Mouse (Mus musculus): ENCODE results near the gene Zfp275. TPM values are rescaled to one million over a fixed set of nuclear protein-coding genes. Genes with fewer than 3 reads are reported as not detected.
"Not testable (repeated sequence)": the region's sequence is repeated elsewhere in the genome, so short reads cannot be mapped to it uniquely, and the experiment has no call there.

Zfp275 gene
- 10 to 100 TPM; 11.1 to 11.4 TPM for polyA plus RNA-seq (2017; shearing (Covaris generic))

DNA sequence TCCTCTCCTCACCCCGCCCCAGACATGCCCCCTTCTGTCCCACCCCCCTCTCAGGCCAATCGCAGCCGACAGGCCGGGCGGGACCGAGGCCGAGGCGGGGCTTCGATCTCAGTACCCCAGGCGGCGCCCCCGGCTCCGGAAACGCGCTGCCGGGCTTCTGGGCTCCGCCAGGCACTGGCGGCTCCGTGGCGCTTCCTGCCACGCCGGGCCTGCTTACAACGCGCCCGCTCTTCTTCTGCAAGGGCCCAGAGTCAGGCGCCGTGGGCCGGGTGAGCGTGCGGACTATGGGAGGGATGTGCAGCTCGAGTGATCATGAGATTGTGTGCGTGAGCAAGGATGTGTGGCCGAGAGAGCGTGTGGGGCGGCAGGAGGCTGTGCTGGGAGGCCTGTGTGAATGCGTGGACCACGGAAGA is at the start of gene Zfp275:
TSS of gene Zfp275 (plus strand) at position 139 of the 413 bp plus-strand sequence.
- ATAC-seq: peak; percentile 90

DNA sequence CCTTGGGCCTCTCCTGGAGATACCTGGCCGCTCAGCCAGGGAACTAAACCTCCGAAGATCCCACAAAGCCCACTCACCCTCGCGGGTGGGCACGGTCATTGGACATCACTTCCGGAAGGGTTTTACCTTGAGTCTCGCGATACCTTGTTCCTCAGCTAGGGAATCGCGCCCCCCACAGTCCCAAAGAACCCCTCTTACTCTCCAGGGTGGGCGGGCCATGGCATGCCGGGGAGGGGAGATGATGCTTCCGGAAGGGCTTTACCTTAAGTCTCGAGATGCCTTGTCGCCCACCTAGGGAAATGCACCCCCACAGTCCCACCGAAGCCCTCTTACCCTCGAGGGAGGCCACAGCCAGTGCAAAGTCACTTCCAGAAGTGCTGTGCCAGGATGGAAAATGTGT is 49.5 kb upstream of the Zfp275 start, which contains the start of the genes Xlr5a and Xlr5c:
TSS of gene Xlr5a (minus strand) at position 101 of the 400 bp plus-strand sequence.
TSS of gene Xlr5c (minus strand) at position 101 of the 400 bp plus-strand sequence.
- not testable (repeated sequence) for ATAC-seq

DNA sequence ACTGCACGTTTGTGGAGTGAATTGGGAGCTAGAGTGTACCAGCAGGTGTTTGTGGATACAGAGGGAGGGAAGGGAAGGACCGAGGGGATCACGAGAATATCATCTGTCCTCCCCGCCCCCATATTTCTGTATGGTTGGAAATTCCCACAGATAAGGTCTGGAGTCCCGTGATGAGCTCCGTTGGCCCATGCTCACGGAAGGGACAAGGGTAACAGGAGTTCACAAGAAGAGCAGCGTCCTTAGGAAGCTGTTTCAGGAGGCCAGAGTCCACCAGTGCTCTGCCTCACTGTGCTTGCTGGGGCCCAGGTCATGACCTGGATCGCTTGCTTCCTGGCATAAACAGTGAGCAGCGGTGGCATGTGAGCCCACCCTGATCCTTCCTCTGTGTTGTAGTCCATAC is 46.7 kb upstream of the Zfp275 start:
- ATAC-seq: not testable (repeated sequence)

DNA sequence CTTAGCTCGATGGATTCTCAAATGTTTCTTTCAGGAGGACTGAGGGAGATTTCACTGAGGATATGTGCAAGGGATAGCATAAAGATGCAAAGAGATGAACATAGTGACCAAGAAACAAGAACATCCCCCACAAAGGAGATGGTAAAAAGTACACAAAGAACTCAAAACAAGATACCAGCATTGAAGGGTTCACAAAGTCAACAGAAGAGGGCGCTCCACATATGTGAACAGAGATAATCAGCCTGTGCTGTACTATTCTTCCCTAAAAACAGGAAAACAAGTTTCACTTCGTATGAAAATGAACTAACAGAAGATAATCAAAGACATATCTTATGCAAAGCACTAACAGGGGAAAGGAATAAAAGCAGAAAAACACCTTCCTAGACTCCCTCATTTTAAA is 29.9 kb upstream of the Zfp275 start:
- no peak for ATAC-seq

DNA sequence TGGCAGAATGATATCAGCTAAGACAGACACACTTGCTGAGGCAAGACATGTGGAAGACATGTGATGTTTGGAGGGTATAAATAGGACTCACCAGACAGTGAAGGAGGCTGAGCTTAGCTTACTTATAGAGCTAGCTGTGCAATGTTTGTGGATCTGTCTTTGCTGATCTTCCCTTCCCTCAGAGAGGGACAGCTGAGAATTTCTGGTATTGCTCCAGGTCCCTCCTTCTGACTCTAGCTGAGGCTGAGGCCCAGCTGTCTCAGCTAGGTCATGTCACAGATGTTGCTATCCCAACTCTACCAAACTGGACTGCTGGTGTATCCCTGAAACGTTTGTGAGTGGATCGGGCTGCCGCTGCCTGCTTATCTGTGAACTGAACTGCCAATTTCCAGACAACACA is 21.4 kb upstream of the Zfp275 start:
- ATAC-seq: no peak

DNA sequence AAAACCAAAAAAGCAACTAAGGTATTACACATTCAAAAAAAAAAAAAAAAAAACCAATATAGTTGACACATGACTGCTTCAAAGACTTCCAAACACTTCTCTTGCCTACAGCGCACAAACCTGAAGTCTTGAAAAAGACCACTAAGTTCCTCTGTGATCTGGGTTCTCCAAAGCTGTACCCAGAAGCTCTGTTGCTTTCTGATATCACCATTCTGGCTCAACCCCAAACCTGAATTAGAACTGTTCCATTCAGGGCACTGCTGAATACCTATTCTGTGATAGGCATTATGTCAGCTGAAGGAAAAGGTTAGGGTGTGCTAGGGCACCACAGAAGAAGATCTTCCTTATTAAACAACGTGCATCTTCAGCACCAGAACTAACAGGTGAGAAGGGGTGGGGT is 15.2 kb upstream of the Zfp275 start:
- ATAC-seq: no peak

DNA sequence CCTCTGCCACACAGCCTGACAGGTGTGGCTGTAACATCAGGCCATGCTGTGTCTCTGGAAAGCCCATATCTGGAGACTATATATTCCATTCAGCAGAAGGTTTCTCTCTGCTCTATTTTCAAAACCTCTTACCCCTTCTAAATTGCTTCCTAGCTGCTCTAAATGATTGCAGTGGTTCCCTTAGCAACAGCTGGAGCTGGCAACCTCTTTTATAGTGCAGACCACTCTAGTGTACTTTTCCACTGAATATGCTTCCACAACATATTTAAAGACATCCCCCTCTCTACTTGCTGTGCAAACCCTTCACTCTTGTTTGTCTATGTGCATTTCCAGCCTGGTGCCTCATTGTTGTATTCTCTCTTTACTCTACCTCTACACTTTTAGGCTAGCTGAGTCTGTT is 8.9 kb upstream of the Zfp275 start:
- ATAC-seq: no peak

DNA sequence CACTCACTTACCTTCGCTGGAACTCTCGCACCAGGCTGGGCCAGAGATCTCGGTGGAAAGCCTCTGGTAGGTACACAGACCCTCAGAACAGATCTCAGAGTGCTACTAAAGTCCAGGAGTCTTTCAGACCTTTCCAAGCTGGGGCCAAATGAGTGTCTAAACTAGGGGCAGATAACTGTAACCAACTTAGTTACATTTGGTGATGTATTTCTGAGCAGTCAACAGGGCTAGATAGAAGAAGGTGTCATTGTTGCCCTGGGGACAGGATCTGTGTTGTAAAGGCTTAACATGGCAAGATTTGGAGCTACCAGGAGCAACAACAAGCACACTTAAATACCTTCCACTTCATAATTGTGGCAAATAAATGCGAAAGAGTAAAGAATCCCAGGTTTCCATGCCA is 5.7 kb upstream of the Zfp275 start, which contains the start of gene Gm45015:
TSS of gene Gm45015 (minus strand) at position 101 of the 400 bp plus-strand sequence.
- ATAC-seq: no peak

DNA sequence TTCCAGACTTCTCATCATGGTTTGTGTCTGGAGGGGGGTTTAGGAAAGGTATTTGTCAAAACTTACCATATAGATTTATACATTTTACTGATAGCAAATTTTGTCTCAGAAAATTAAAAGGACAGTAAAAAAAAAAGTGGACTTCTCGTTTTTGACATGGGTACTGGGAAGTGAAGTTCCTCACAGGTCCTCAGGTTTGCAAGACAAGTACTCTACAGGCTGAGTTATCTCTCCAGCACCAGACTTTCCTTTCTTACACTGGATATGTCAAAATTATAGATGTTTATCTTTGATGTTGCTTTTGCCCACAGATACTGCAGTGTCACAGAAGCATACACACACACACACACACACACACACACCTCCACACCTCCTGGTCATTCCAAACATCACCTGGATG is 948 bp upstream of the Zfp275 start:
- no peak for ATAC-seq

DNA sequence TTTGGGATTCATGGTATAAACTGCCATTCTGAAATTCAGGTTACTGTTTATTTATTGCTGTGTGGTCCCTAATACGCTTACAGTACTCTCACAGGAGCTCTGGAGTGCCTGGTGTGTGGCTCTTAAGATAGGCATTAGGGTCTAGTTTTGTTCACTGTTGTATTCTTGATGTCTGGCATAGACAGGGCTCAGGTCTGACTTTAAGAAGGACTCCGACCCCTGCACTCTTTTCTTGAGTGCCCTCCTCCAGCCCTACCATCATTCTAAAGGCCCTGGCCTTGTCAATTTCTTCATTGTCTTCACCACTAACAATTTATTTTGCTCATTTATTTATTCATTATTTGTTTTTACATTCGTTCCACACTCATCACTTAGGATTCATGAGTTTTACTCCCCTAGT is 353 bp upstream of the Zfp275 start:
- ATAC-seq: no peak

DNA sequence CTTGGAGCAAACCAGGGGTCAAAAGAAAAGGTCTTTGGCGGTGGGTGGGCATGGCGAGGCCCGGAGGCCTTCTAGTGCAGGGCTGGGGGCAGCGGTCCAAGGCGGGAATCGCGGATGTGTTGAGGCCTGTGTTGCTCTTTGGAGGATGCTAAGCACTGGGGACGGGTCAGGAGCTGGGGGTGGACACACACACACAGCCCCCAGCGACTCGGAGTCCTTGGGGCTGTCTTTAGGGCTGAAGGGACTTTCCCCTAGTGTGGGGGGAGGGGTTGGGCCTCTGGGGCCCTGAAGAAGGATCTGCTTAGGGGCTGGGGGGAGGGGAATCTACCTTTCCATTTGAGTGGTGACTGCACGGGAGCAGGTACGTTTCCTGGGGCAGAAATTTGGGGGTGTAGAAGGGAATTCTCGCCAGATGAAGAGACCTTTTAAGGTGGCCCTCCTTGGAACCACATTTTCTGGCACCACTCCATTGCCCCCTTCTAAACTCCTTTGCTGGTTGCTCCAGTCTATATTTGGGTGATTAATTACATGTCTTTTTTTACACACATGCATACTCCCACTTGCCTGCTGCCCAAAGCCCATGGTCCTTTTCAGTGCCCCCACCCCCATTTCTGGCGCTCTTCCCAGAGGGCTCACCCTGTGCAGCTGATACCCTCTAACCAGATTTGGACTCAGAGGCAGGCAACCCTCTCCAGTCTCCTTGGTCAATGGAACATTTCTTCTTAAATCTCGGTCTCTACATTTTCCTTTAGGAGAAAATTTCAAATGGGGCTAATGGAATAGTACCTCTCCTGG is 717 bp downstream of the Zfp275 start:
- peak; percentile 45 for ATAC-seq

DNA sequence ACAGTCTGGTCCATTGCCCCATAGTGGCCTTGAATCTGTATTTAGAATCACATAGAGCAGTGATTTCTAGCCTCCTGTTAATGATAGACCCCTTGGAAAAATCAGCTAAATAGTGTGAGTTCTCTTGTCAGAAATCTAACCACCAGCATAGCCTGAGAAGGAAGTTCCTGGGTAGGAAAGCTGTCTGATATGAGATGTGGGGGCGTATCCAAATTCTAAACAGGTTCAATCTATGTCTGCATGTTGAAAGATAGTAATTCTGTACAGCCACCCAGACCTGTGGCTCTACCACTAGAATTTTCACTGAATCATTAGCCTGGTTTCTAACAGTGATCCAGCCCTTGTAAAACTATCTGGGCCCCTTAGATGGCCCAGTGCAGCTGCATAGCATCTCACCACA is 1.4 kb downstream of the Zfp275 start:
- no peak for ATAC-seq

DNA sequence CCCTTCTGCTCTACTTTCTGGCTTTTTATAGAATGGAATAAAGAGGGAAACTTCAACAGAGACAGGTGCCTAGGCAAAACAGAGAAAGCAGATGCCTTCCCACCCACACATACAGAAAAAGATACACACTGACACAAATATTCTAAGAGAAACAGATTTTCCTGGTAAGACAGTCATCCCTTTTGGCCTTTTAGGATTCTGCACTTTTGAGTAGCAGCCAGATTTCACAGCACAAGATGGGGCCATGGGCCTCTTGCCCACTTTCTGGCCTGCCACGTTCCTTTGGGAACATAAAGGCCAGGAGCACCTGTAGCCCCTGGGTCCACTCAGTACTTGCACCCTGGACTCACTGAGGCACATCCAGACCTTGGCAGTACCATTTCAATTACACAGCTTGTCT is 1.9 kb downstream of the Zfp275 start:
- ATAC-seq: no peak

DNA sequence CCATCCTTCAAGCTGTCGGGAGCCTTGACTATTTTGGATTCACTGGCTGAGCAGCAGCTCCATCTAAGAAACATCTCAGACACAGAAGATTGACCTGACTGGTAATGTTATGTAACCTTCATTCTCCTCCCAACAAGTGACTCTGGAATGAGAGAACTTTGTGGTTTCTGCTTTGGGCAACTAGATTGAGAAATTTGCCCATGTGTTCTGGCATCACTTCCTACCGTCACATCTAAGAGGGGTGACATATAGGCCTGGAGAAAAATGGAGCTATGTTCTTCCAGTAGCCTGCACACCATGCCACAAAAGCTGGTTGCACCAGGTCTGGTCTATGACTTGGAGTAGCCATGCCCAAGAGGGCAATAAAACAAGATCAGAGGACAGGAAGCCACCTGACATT is 13.7 kb downstream of the Zfp275 start:
- ATAC-seq: no peak

DNA sequence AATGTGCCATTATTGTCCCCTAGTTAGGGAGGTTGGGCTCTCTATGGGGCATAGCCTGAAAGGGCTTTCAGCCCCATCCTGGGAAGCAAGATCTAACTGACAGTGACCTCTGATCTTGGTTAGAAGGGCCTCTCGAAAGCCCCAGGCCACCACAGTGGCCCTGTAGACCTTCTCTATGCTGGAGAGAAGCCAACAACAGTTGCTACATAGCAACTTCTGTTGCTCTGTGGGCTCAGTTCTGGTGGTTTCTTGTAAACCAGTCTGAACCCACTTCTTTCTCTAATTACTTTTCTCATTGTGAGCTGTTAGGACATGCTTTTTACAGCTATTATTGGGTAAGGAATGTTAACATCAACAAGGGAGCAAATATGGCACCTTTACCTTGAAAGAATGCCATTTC is 14.3 kb downstream of the Zfp275 start:
- ATAC-seq: no peak

DNA sequence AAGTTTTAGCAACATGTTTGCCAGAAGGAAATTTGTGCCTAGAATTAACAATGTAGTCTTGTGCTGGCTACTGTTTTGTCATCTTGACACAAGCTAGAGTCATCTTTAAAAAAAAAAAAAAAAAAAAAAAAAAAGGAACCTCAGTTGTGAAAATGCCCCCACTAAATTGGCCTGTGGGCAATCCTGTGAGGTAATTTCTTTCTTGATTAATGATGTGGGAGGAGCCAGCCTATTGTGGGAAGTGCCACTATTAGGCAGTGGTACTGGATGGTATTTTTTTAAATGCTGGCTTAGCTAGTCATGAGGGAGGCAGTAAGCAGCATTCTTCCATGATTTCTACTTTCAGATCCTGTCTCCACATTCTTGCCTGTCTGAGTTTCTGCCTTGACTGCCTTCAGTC is 20.9 kb downstream of the Zfp275 start:
- ATAC-seq: no peak

DNA sequence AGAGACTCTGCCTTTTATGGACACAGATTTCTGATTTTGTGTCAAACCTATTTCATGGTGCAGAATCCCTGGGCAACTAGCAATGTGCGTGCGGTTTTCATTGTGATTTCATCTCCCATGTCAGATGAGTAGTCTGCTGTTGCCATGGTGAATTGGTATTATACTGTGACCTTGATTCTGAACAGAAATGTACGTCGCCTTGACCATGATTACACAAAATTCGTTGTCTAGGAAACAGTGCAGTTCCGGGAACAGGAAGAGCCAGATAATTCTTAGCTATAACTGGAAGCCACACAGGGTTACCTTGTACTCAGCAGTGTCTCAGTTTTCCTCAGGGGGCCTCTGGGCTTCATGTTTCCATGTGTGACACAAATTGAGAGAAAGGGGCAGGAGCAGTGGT is 42.0 kb downstream of the Zfp275 start:
- ATAC-seq: no peak

DNA sequence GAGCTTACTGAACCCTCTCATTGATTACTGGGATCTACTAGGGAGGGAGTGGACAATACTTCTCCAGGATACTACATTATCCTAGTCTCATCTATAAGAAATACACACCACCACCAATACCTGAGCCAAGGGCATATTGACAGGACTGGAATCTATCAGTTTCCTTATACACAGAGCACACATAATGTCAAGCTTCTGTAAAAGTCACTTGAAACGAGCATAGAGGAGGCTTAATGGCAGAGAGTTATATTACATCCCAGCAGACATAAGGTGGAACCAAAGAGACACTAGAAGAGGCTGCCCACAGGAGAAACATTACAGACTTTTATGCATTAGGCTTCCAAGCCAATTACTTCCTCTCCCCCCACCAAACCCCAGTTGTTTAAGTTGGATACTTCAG is 42.5 kb downstream of the Zfp275 start:
- ATAC-seq: no peak

DNA sequence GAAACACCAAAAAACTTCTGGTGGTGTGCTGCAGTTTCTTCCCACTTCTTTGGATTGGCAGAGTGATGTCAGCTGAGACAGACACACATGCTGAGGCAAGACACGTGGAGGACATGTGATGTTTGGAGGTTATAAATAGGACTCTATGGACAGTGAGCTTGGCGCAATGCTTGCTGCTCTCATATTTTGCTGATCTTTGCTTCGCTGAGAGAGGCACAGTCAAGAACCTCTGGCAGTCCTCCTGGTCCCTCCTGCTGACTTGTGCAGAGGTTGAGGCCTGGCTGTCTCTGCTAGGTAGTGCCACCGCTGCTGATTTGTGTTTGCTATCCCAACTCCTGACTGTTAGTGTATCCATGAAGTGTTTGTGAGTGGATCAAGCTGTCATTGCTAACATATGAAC is 49.1 kb downstream of the Zfp275 start:
- ATAC-seq: no peak

DNA sequence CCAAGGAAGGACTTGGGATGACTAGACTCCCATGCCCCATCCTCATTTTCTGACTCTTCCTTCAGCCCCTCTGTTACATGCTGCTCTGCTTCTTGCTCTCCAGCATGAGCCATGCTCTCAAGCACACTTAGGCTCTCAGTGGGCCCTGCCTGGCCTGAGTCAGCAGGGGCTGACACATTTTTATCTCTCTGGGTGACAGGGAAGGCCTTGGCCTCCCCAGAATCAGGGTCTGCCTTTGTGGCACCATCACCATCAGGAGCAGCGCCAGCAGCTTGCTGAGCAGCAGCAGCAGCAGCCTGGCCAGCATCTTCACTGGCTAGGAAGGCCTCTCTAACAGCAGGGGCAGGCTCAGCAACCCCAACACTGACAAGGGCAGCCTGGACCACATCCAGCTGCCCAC is 54.0 kb downstream of the Zfp275 start:
- no peak for ATAC-seq

DNA sequence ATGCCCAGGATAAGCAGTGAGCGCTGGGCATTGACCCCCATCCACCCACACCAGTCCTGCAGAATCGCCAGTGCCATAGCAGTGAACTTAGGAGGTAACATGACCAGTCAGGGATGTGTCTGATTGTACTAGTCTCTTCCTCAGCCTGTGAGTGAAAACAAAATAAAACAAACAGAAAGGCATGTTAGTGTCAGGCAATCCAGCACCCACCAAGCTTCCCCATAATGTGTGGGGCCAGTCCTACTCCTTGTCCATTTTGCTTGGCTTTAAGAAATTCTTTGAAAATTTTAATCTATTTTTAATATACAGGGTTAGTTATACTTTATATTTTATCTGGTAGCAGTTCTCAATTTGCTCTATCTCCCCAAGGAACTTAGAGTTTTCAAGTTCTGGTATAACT is 56.2 kb downstream of the Zfp275 start, which contains the start of gene Gm18336:
TSS of gene Gm18336 (minus strand) at position 101 of the 400 bp plus-strand sequence.
- not testable (repeated sequence) for ATAC-seq

DNA sequence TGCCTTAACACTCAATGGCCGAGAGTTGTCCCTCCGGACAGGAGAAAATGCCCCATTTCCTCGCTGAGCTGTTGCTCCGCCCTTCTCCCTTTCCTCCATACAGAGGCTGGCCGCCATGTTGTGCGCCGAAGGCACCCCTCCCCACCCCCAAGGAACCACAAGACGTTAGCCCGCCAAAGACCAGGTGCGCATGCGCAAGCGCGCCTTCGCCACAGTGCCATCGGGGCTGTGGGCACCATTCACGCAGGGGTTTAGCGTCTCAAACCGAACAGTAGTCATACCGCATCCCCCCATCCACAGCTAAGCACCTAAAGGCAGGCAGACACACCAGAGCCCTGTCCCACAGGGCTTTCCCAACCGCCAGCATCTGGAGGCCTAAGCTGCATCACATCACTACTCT is 58.5 kb downstream of the Zfp275 start:
- ATAC-seq: no peak

DNA sequence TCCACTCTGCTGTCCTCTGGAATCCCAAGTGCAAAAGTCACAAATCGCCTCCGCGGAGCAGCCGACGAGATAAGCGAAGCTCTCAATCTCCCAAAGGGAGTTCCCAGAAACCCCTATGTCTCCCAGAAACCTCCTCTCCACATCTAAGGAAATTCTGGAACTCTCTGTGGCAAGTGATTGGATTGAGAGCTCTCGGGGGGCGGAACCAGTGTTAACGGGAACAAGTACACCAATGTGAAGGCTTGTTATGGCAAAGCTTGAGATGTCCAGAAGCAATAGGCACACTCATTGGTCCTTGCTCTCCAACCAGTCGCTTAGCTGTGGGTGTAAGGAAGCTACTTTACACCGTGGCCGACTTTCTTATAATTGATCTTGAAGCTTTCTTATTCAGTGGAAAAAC is 59.2 kb downstream of the Zfp275 start:
- no peak for ATAC-seq

Data from CD4-positive, CD25-positive, alpha-beta regulatory T cell, adult 4 months (primary cell).